ENCODE assay signal across 9 mouse cellular contexts in the genomic region with DNA sequence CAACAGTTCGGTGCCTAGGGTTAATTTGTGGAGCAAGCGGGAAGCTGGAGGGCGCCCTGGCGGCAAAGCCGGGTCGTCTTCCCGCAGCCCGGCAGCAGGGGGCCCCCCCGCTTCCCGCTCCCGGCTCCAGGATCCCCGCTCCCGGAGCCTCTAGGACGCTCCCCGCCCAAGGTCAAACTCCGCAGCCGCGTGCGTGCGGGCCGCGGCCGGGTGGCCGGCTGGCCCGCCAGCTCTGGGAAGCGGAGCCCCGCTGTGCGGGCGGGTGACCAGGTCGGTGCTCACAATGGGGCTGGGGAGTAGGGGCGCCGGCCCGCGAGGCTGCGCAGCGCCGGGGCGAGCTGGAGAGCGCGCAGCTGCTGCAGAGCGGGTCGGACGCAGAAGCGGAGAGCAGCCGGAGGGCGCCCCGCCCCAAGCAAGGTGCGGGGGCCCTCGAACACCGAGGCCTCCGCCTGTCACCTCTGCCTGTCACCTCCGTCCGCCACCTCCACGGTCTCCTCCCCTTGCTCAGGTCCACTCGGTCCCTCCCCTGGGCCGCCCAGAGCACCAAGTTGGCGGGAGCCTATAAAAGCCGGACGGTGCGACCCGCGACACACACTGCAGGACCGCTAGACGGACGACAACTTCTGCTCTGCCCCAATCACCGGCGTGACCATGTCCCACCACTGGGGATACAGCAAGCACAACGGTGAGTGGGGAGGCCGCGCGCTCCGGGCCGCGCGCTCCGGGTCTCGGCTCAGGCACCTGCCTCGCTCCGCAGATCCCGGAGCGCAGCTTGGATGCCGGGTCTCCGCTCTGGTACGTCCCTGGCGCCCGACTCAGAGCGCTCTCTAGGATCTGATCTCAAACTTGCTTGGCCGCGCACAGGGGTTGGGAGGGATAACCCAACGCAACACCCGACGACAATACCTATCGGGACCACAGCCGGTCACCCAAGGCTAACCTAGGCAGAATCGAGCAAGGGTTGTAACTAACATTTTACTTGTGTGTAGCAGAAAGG. TPM values are rescaled to one million over a fixed set of nuclear protein-coding genes. Genes with fewer than 3 reads are reported as not detected.
DNase-seq lines count a peak whose midpoint lies in the region; ATAC-seq lines count a peak whose summit lies in the region.
"Had no signal": no experiment of that assay in that cellular context is flagged by ENCODE, and none has a peak within 500 bp of the region (broad histone marks: within the 10 kb centered on the region; RNA-seq: fewer than 3 reads in every experiment).

A gene (plus strand): TSS at position 172 of the 997 bp plus-strand sequence.

- peak; percentile 82 for DNase-seq in R1 (ENCODE audit: low read depth, low spot score)
- peak; percentile 65 to 75 for DNase-seq in cerebellum, postnatal 14 days
- peak; percentile 25 to 48 for DNase-seq in frontal cortex, postnatal 14 days (ENCODE audit: low spot score in 2 of 2)
- peak; percentile 83 for DNase-seq in hindbrain, embryonic 11.5 days (ENCODE audit: low spot score)
- DNase-seq in layer of hippocampus, postnatal 25 days (ENCODE audit: extremely low spot score in 1 of 2, low spot score in 1 of 2), result peak; percentile 64 to 67
- peak; percentile 86 for DNase-seq in lung, postnatal 14 days
- DNase-seq in retina, adult 2 months (ENCODE audit: low read depth, low spot score), result peak; percentile 60
- peak; percentile 56 for DNase-seq in urinary bladder, adult 2 months (ENCODE audit: low spot score)

- H3K27ac ChIP-seq in hindbrain, embryonic 11.5 days (ENCODE audit: low read depth, low read length), result no peak within 1 kb of the TSS
- H3K27ac ChIP-seq: macrophage had no signal

- peaks cover 4% of the 10 kb centered on the region; the same call in 1 of the 2 replicates for H3K27me3 ChIP-seq in hindbrain, embryonic 11.5 days (ENCODE audit: control insufficient read depth, insufficient read depth, low read length)

- H3K36me3 ChIP-seq in hindbrain, embryonic 11.5 days (ENCODE audit: control insufficient read depth, insufficient read depth, low read length), result no peaks in the 10 kb centered on the region

- H3K4me2 ChIP-seq in hindbrain, embryonic 11.5 days (replicated peaks; ENCODE audit: low read depth, low read length), result peak within 1 kb of the TSS; percentile 86

- peak within 1 kb of the TSS; percentile 81 for H3K4me3 ChIP-seq in hindbrain, embryonic 11.5 days (ENCODE audit: low read depth, low read length)

- peak within 1 kb of the TSS; percentile 73 for H3K9ac ChIP-seq in hindbrain, embryonic 11.5 days (ENCODE audit: low read depth, low read length)

- peak; percentile 92 for ATAC-seq in hindbrain, embryonic 11.5 days (ENCODE audit: low FRiP score)

- H3K4me1 ChIP-seq in hindbrain, embryonic 11.5 days (replicated peaks; ENCODE audit: control insufficient read depth, insufficient read depth, low read length), result no peaks in the 10 kb centered on the region

- H3K9me3 ChIP-seq in hindbrain, embryonic 11.5 days (ENCODE audit: control insufficient read depth, low read length), result no peaks in the 10 kb centered on the region

- WGBS in hindbrain, embryonic 11.5 days, result under 1% methylated on average over 74 of the region's 95 CpGs

RNA-seq across cellular contexts. Expression of the gene that starts here (rescaled TPM):
- polyA plus RNA-seq in hindbrain, embryonic 11.5 days (2014; fragmentation: Nextera tagmentation; extraction: Ambion mirVana), result 105 and 108 TPM in 2 replicates
- 100 to 1,000 TPM; 115 to 135 TPM for total RNA-seq in layer of hippocampus, postnatal 25 days (2021)
- 18.4 and 21.6 TPM in 2 replicates for polyA plus RNA-seq in urinary bladder, adult 2 months (2012; rRNA removed)
